Mouse (Mus musculus) midbrain, embryonic 12.5 days (tissue): ENCODE results near the gene Igll1. TPM values are rescaled to one million over a fixed set of nuclear protein-coding genes. Genes with fewer than 3 reads are reported as not detected.
A peak's percentile ranks its signal among the peaks of the same experiment; 100 is the strongest.
"Not testable (repeated sequence)": the region's sequence is repeated elsewhere in the genome, so short reads cannot be mapped to it uniquely, and the experiment has no call there.

Experiments
- ATAC-seq: fragments of 200-750 bp; cut with Nextera tagmentation; 2 replicates; pipeline ENCODE4 v1.8.0; 2017; ENCODE audit warnings: low read depth, moderate TSS enrichment, moderate library complexity; ENCODE audit not compliant: low FRiP score
- H3K27ac ChIP-seq: fragments of 300-500 bp; sonication (generic); replicated peaks from 2 replicates; pipeline ENCODE4 v1.5.1; 2016; ENCODE audit warnings: mild to moderate bottlenecking
- H3K27me3 ChIP-seq: fragments of 300-500 bp; sonication (generic); 2 replicates; pipeline ENCODE4 v1.6.1; 2016; ENCODE audit warnings: mild to moderate bottlenecking
- H3K36me3 ChIP-seq: fragments of 300-500 bp; sonication (generic); 2 replicates; pipeline ENCODE4 v1.6.1; 2016
- H3K4me1 ChIP-seq: fragments of 300-500 bp; sonication (generic); 2 replicates; pipeline ENCODE4 v1.6.1; 2016
- H3K4me2 ChIP-seq: fragments of 300-500 bp; sonication (generic); replicated peaks from 2 replicates; pipeline ENCODE4 v1.6.1; 2016; ENCODE audit warnings: mild to moderate bottlenecking, moderate library complexity
- H3K4me3 ChIP-seq: fragments of 300-500 bp; sonication (generic); 2 replicates; pipeline ENCODE4 v1.5.1; 2016; ENCODE audit warnings: mild to moderate bottlenecking
- H3K9ac ChIP-seq: fragments of 300-500 bp; sonication (generic); replicated peaks from 2 replicates; pipeline ENCODE4 v1.6.1; 2016; ENCODE audit warnings: mild to moderate bottlenecking, moderate library complexity
- H3K9me3 ChIP-seq: fragments of 300-500 bp; sonication (generic); 2 replicates; pipeline ENCODE4 v1.6.1; 2016; ENCODE audit warnings: mild to moderate bottlenecking
- WGBS: fragments of 180-500 bp; shearing (Covaris S2); methylation state at CpG from one replicate; pipeline ENCODE4 v1.1.7; 2016; 5-methylcytosine and 5-hydroxymethylcytosine counted together
- polyA plus RNA-seq: library from polyadenylated mRNA; unstranded; fragments of >200 nt; fragmentation: Nextera tagmentation; extraction: Ambion mirVana; gene quantifications from 2 replicates; pipeline ENCODE4 v1.2.1, GENCODE M21; 2016

Gene Igll1
- polyA plus RNA-seq, 1 experiment from 2014 or later = not detected

- Histone ChIP-seq H3K4me2 (peak within 1 kb of the TSS; percentile 68), H3K36me3 (peaks cover 6% of the 10 kb centered on the region), H3K4me3 (peak within 1 kb of the TSS; percentile 77), H3K9ac (peak within 1 kb of the TSS; percentile 86), H3K27ac (peak within 1 kb of the TSS; percentile 95), H3K27me3 (no peaks in the 10 kb centered on the region), H3K9me3 (peaks cover under 1% of the 10 kb centered on the region; the same call in 1 of the 2 replicates), H3K4me1 (peaks cover 15% of the 10 kb centered on the region)
- ATAC-seq = peak; percentile 96
- WGBS = under 1% methylated on average over 47 of the region's 49 CpGs
These were observed 7.0 kb upstream of the Igll1 start, which contains the start of the genes Top3b and Vpreb1 for GRCm38 (mm10) chr16:16870617-16871331. TSS of gene Top3b (plus strand) at chr16:16870736. TSS of gene Vpreb1 (minus strand) at chr16:16870843.

- Histone ChIP-seq H3K27me3 (no peaks in the 10 kb centered on the region), H3K9ac (no peak overlapping the region), H3K4me3 (peak overlapping the region; percentile 77), H3K4me2 (peak overlapping the region; percentile 68), H3K36me3 (peaks cover 3% of the 10 kb centered on the region), H3K9me3 (no peaks in the 10 kb centered on the region), H3K4me1 (peaks cover 15% of the 10 kb centered on the region), H3K27ac (peak overlapping the region; percentile 95)
- WGBS = 37% methylated on average over 7 of the region's 7 CpGs
- ATAC-seq = peak; percentile 73
These were observed 6.4 kb upstream of the Igll1 start for GRCm38 (mm10) chr16:16870241-16870616.

- Histone ChIP-seq H3K9me3 (no peaks in the 10 kb centered on the region), H3K4me3 (no peak overlapping the region), H3K36me3 (no peaks in the 10 kb centered on the region), H3K4me2 (no peak overlapping the region), H3K4me1 (no peaks in the 10 kb centered on the region), H3K9ac (no peak overlapping the region), H3K27me3 (no peaks in the 10 kb centered on the region), H3K27ac (no peak overlapping the region)
- 68% methylated on average over 4 of the region's 5 CpGs for WGBS
- ATAC-seq = no peak
These were observed 2.1 kb upstream of the Igll1 start for GRCm38 (mm10) chr16:16865696-16866561.

DNA sequence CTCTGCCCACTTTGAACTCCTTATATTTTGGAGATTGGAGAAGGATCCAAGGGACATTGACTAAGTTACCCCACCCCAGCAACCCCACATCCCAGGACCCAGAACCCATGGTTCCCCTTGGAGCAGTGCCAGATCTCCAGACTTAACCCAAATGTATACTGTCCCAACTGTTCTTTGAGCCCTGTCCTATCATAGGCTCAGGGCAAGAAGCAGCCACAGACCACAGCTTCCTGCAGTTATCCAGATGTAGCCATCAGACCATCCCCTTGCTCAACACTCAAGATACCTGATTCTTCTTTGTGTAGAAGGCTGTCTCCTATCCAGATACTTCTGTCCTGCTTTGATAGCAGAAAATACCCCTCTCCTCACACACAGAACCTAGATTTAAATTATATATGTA is 1.4 kb upstream of the Igll1 start:
- Histone ChIP-seq H3K9me3 (no peaks in the 10 kb centered on the region), H3K4me2 (no peak overlapping the region), H3K9ac (no peak overlapping the region), H3K27me3 (no peaks in the 10 kb centered on the region), H3K4me3 (no peak overlapping the region), H3K27ac (no peak overlapping the region), H3K36me3 (no peaks in the 10 kb centered on the region), H3K4me1 (no peaks in the 10 kb centered on the region)
- ATAC-seq = no peak

GRCm38 (mm10) chr16:16862288-16862687 is 1.5 kb downstream of the Igll1 start:
- WGBS = 76% methylated on average over 3 of the region's 3 CpGs
- no peaks in the 10 kb centered on the region for H3K9me3 ChIP-seq
- H3K36me3 ChIP-seq = no peaks in the 10 kb centered on the region
- no peak for ATAC-seq
- H3K4me2 ChIP-seq = no peak overlapping the region
- H3K27ac ChIP-seq = no peak overlapping the region
- H3K9ac ChIP-seq = no peak overlapping the region
- H3K4me3 ChIP-seq = no peak overlapping the region
- H3K27me3 ChIP-seq = no peaks in the 10 kb centered on the region
- H3K4me1 ChIP-seq = no peaks in the 10 kb centered on the region

- no peaks in the 10 kb centered on the region for H3K4me1 ChIP-seq
- no peak overlapping the region for H3K4me2 ChIP-seq
- no peaks in the 10 kb centered on the region for H3K36me3 ChIP-seq
- no peaks in the 10 kb centered on the region for H3K27me3 ChIP-seq
- H3K27ac ChIP-seq = no peak overlapping the region
- ATAC-seq = no peak
- WGBS = 81% methylated on average over 13 of the region's 13 CpGs
- no peaks in the 10 kb centered on the region for H3K9me3 ChIP-seq
- no peak overlapping the region for H3K4me3 ChIP-seq
- H3K9ac ChIP-seq = no peak overlapping the region
These were observed 6.9 kb downstream of the Igll1 start for GRCm38 (mm10) chr16:16856731-16857476.

GRCm38 (mm10) chr16:16856054-16856453 is 7.7 kb downstream of the Igll1 start:
- not testable (repeated sequence) for H3K4me3 ChIP-seq, ATAC-seq, H3K27ac ChIP-seq, H3K27me3 ChIP-seq, H3K36me3 ChIP-seq, H3K4me2 ChIP-seq, H3K9me3 ChIP-seq, H3K4me1 ChIP-seq, H3K9ac ChIP-seq
- WGBS = 80% methylated on average over 9 of the region's 9 CpGs

GRCm38 (mm10) chr16:16855541-16855940 is 8.2 kb downstream of the Igll1 start:
- ATAC-seq = no peak
- H3K4me3 ChIP-seq = no peak overlapping the region
- H3K27me3 ChIP-seq = no peaks in the 10 kb centered on the region
- no peak overlapping the region for H3K4me2 ChIP-seq
- H3K36me3 ChIP-seq = no peaks in the 10 kb centered on the region
- 0 out of 2 replicates have a peak, but pooled peaks cover 5% of the 10 kb centered on the region for H3K9me3 ChIP-seq
- 89% methylated on average over 1 of the region's 1 CpGs for WGBS
- no peak overlapping the region for H3K9ac ChIP-seq
- no peaks in the 10 kb centered on the region for H3K4me1 ChIP-seq
- H3K27ac ChIP-seq = no peak overlapping the region

DNA sequence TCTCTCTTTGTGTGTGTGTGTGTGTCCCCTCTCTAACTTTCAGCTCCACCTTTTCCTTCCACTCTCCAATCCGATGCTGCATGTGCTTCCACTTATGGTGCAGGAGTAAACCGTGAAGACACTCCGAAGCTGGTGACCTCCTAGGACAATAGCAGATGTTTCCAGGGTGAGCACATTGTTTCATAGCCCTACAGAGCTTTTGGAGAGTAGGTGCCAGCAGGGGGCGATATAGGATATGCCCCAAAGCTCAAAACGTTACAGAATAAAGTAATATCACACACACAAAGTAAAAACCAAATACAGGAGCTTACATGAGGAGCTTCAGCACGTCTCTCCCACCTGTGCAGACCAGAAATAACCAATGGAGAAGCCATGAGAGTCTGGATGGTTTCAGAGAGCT is 8.9 kb downstream of the Igll1 start:
- ATAC-seq = no peak
- Histone ChIP-seq H3K9ac (no peak overlapping the region), H3K27me3 (no peaks in the 10 kb centered on the region), H3K36me3 (no peaks in the 10 kb centered on the region), H3K4me1 (no peaks in the 10 kb centered on the region), H3K4me2 (no peak overlapping the region), H3K4me3 (no peak overlapping the region), H3K9me3 (0 out of 2 replicates have a peak, but pooled peaks cover 5% of the 10 kb centered on the region), H3K27ac (no peak overlapping the region)
- WGBS = 39% methylated on average over 6 of the region's 6 CpGs

- no peak overlapping the region for H3K4me2 ChIP-seq
- H3K27ac ChIP-seq = no peak overlapping the region
- no peaks in the 10 kb centered on the region for H3K4me1 ChIP-seq
- WGBS = 72% methylated on average over 3 of the region's 3 CpGs
- H3K9me3 ChIP-seq = 0 out of 2 replicates have a peak, but pooled peaks cover 5% of the 10 kb centered on the region
- H3K4me3 ChIP-seq = no peak overlapping the region
- no peaks in the 10 kb centered on the region for H3K36me3 ChIP-seq
- no peak overlapping the region for H3K9ac ChIP-seq
- no peak for ATAC-seq
- H3K27me3 ChIP-seq = no peaks in the 10 kb centered on the region
These were observed 11.4 kb downstream of the Igll1 start for GRCm38 (mm10) chr16:16852411-16852810.

DNA sequence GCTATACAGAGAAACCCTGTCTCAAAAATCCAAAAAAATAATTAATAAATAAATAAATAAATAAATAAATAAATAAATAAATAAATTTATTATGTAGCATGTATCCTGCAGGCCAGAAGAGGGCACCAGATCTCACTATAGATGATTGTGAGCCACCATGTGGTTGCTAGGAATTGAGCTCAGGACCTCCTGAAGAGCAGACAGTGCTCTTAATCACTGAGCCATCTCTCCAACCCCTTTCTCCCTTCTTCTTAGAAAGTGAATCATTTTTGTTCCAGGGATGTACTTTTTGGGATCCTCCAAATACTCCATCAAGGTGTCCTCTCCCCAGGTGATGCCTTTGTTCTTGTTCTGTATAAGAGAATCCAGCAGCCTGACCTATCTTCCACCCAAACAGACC is 14.6 kb downstream of the Igll1 start:
- Histone ChIP-seq H3K27ac (no peak overlapping the region), H3K4me2 (no peak overlapping the region), H3K4me1 (no peaks in the 10 kb centered on the region), H3K27me3 (no peaks in the 10 kb centered on the region), H3K9me3 (0 out of 2 replicates have a peak, but pooled peaks cover 5% of the 10 kb centered on the region), H3K9ac (no peak overlapping the region), H3K4me3 (no peak overlapping the region), H3K36me3 (no peaks in the 10 kb centered on the region)
- no peak for ATAC-seq
